Mouse (Mus musculus): ENCODE data around the gene Gfer. TPM values are rescaled to one million over a fixed set of nuclear protein-coding genes. Genes with fewer than 3 reads are reported as not detected.

Gfer gene
- total and polyA plus RNA-seq, 3 experiments: 69.1 to 105 (median 94.8) TPM

DNA sequence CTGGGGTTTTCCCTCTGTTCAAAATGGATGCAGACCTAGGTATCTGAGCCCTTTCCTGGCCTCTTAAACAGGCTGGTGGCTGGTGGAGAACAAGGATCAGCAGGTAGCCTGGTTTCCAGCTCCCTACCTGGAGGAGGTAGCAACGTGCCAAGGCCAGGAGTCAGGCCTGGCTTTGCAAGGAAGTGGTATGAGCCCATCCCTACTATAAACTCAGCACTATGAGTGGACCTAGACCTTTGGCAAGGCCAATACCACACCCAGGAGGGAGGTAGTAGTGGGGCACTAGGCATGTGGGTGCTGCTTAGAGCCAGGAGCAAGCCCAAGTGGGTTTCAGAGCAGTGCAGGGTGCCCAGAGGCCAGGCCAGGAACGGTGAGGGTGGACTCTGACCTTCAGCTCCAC is 3.5 kb upstream of the Gfer start:
- Histone ChIP-seq H3K79me2 (replicated peaks; ENCODE audit: control insufficient read depth, extremely low read depth, insufficient read depth, poor library complexity, severe bottlenecking) (no peaks in the 10 kb centered on the region), H3K4me2 (ENCODE audit: insufficient read depth, low read depth, poor library complexity, severe bottlenecking) (no peak overlapping the region), H3K27ac (ENCODE audit: insufficient read depth, low read depth) (no peak overlapping the region), H3K9ac (ENCODE audit: insufficient read depth, low read depth) (no peak overlapping the region), H3K27me3 (replicated peaks) (no peaks in the 10 kb centered on the region), H3K36me3 (replicated peaks in 1 of 2; ENCODE audit: control insufficient read depth in 1 of 2, insufficient read depth in 1 of 2, low read length in 1 of 2) (peaks cover 44 to 55% of the 10 kb centered on the region in 2 experiments), H3K4me1 (ENCODE audit: control insufficient read depth in 1 of 2, insufficient read depth in 2 of 2) (peaks cover 6 to 42% of the 10 kb centered on the region in 2 experiments), H3K9me3 (replicated peaks; ENCODE audit: low read length) (no peaks in the 10 kb centered on the region), H3K4me3 (replicated peaks in 1 of 3; ENCODE audit: low read depth in 2 of 3, low read length in 2 of 3, poor library complexity in 1 of 3) (no peak overlapping the region)
- DNase-seq (ENCODE audit: extremely low read depth): no peak
- dilution Hi-C loops (cut with MboI; ENCODE audit: extremely low pct_ligation_motif_present, extremely low pct_unique_long_range_greater_than_20kb, low sequenced_read_pairs) (no loop called here), in situ Hi-C loops (cut with MboI; ENCODE audit: low pct_ligation_motif_present, low pct_unique_long_range_greater_than_20kb, low sequenced_read_pairs) (no loop called here)
- TF ChIP-seq ETS1 (conservative IDR thresholded peaks at IDR 0.05; ENCODE audit: low read depth, low read length) (no peak), JUND (conservative IDR thresholded peaks at IDR 0.05; ENCODE audit: low read depth, low read length) (no peak), HCFC1 (IDR thresholded peaks at IDR 0.05; ENCODE audit: low read depth, low read length) (no peak), USF1 (IDR thresholded peaks at IDR 0.05; ENCODE audit: low read depth, low read length) (no peak), BHLHE40 (IDR thresholded peaks at IDR 0.05; ENCODE audit: low read depth, low read length) (no peak), IRF4 (IDR thresholded peaks at IDR 0.05; ENCODE audit: low read depth, low read length) (no peak), ZC3H11A (IDR thresholded peaks at IDR 0.05; ENCODE audit: low read depth, low read length) (no peak), CHD1 (IDR thresholded peaks at IDR 0.05; ENCODE audit: low read depth, low read length) (no peak), JUN (IDR thresholded peaks at IDR 0.05; ENCODE audit: insufficient read depth, low read depth, low read length) (no peak), MAX (IDR thresholded peaks at IDR 0.05; ENCODE audit: low read length) (no peak), MEF2A (IDR thresholded peaks at IDR 0.05; ENCODE audit: borderline replicate concordance, low read depth, low read length) (no peak), RAD21 (IDR thresholded peaks at IDR 0.05; ENCODE audit: low read depth, low read length) (no peak), UBTF (IDR thresholded peaks at IDR 0.05; ENCODE audit: low read depth, low read length) (no peak), ZMIZ1 (IDR thresholded peaks at IDR 0.05; ENCODE audit: low read depth, low read length) (no peak), POLR2AphosphoS2 (IDR thresholded peaks at IDR 0.05; ENCODE audit: low read depth, low read length) (no peak), NELFE (IDR thresholded peaks at IDR 0.05; ENCODE audit: low read depth, low read length) (no peak)

- TF ChIP-seq ZNF384 (IDR thresholded peaks at IDR 0.05; ENCODE audit: low read depth, low read length) (no peak), BHLHE40 (IDR thresholded peaks at IDR 0.05; ENCODE audit: low read depth, low read length) (no peak), USF2 (conservative IDR thresholded peaks at IDR 0.05; ENCODE audit: low read depth, low read length) (no peak), SIN3A (IDR thresholded peaks at IDR 0.05; ENCODE audit: low read length) (no peak), MAX (IDR thresholded peaks at IDR 0.05; ENCODE audit: low read length) (no peak), CHD2 (IDR thresholded peaks at IDR 0.05; ENCODE audit: low read length) (no peak), MYC (IDR thresholded peaks at IDR 0.05; ENCODE audit: low read depth, low read length) (no peak), HCFC1 (IDR thresholded peaks at IDR 0.05; ENCODE audit: low read depth, low read length) (no peak), RCOR1 (conservative IDR thresholded peaks at IDR 0.05; ENCODE audit: low read depth, low read length) (no peak), ZMIZ1 (IDR thresholded peaks at IDR 0.05; ENCODE audit: low read depth, low read length) (no peak), GABPA (IDR thresholded peaks at IDR 0.05; ENCODE audit: insufficient replicate concordance, low read depth, low read length) (no peak), CHD1 (IDR thresholded peaks at IDR 0.05; ENCODE audit: low read depth, low read length) (no peak), MXI1 (IDR thresholded peaks at IDR 0.05; ENCODE audit: low read depth, low read length) (no peak), NRF1 (IDR thresholded peaks at IDR 0.05; ENCODE audit: low read depth, low read length) (no peak), ZKSCAN1 (IDR thresholded peaks at IDR 0.05; ENCODE audit: borderline replicate concordance, low read depth, low read length) (no peak), TCF12 (IDR thresholded peaks at IDR 0.05; ENCODE audit: low read depth, low read length) (no peak), E2F4 (IDR thresholded peaks at IDR 0.05; ENCODE audit: insufficient replicate concordance, low read depth, low read length) (no peak), ELF1 (IDR thresholded peaks at IDR 0.05; ENCODE audit: low read depth, low read length) (no peak), MAZ (IDR thresholded peaks at IDR 0.05; ENCODE audit: low read depth, low read length) (no peak)
- no peaks in the 10 kb centered on the region for H3K27me3 ChIP-seq (replicated peaks)
- H3K79me2 ChIP-seq (replicated peaks; ENCODE audit: control insufficient read depth, extremely low read depth, insufficient read depth, poor library complexity, severe bottlenecking): no peaks in the 10 kb centered on the region
- peaks cover 37 to 54% of the 10 kb centered on the region in 2 experiments for H3K36me3 ChIP-seq (replicated peaks in 1 of 2; ENCODE audit: control insufficient read depth in 1 of 2, insufficient read depth in 1 of 2, low read length in 1 of 2)
- no peak overlapping the region for H3K27ac ChIP-seq (ENCODE audit: insufficient read depth, low read depth)
- H3K4me2 ChIP-seq (ENCODE audit: insufficient read depth, low read depth, poor library complexity, severe bottlenecking): no peak overlapping the region
- dilution Hi-C loops (cut with MboI; ENCODE audit: extremely low pct_ligation_motif_present, extremely low pct_unique_long_range_greater_than_20kb, low sequenced_read_pairs): no loop called here
- no peak overlapping the region for H3K4me3 ChIP-seq (replicated peaks in 1 of 3; ENCODE audit: low read depth in 2 of 3, low read length in 2 of 3, poor library complexity in 1 of 3)
- H3K9ac ChIP-seq (ENCODE audit: insufficient read depth, low read depth): no peak overlapping the region
- no peaks in the 10 kb centered on the region for H3K9me3 ChIP-seq (replicated peaks; ENCODE audit: low read length)
- in situ Hi-C loops (cut with MboI; ENCODE audit: low pct_ligation_motif_present, low pct_unique_long_range_greater_than_20kb, low sequenced_read_pairs): no loop called here
- no peak for DNase-seq (ENCODE audit: extremely low read depth)
- H3K4me1 ChIP-seq (ENCODE audit: control insufficient read depth in 1 of 2, insufficient read depth in 2 of 2): peaks cover 6 to 45% of the 10 kb centered on the region in 2 experiments
These were observed 2.8 kb upstream of the Gfer start for GRCm38 (mm10) chr17:24698715-24699114.
